Mouse (Mus musculus): ENCODE results near the gene Cnot6l.

The Cnot6l gene

GRCm38 (mm10) chr5:96164021-96164411 is at the start of gene Cnot6l:
TSS of gene Cnot6l (minus strand) at chr5:96164171.
- peak; percentile 37 for DNase-seq (ENCODE audit: low spot score)

DNA sequence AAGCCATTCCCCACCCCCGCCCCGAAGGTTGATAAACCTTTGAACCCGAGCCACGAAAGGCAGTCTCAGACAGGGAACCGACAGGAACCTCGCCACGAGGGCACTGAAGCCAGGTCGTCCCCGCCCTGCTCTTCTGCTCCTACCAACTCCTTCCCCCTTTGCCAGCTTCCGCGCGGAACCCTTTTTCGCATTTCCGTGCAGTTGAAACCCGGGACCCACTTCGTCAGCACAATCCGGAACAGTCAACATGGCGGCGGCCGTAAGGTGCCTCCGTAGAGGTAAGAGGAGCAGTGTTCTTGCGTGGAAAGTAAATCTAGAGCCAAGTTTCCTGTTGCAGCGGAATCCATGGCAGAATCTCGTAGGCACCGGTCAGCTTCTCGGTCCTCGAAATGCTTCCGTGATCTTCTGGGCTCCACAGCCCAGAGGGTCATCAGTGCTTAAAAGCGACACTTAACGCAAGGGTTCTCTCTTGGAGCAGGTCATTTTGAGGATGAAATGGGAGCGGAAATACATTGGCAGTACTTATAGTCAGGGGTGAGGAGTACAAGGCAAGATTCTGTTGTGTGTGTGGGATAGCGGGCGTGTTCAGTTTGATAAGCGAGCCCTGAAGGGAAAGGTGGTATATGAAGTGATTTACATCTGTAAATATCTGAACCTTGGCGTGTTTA is 46.1 kb upstream of the Cnot6l start:
- DNase-seq (ENCODE audit: low spot score): peak; percentile 93

DNA sequence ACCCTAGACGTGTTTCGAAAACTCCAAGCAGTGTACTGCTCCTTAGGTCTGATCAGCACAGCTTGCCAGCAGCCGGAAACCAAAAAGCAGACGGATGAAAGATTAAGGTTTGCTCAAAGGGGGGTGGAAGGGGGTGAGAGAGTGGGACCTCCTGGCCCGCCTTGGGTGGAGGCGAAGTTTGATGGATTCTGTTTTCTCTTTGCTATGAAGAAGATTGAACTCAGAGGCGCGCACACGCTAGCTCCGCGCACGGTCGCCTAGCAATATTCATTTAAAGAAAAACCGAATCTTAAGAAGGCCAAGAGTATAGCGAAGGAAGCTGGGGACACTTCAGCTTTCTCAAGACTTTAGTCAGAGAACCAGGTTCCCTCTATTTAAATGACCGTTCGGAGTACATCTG is 45.5 kb upstream of the Cnot6l start, which contains the start of gene Mrpl1:
Gene Mrpl1, plus strand, starts transcription at position 35 of the 400 bp plus-strand sequence.
- peak; percentile 62 for DNase-seq (ENCODE audit: low spot score)

DNA sequence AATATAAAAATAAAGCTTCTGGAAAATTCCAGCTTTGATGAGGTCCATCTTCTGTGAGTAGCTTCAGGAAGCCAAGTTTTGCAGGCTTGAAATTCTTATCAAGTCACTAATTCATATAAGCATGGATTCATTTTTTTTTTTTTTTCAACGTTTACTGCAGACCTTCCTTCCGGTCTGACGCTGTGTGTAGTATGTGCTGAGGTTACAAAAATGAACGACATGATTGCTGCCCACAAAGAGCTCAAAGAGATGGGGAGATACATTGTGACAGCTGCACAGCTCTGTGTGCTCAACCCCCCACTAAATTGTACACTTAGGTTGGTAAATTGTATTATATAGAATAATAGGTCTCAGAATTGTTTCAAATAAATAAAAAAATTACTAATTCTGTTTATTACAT is 44.6 kb upstream of the Cnot6l start:
- DNase-seq (ENCODE audit: low spot score): no peak

- no peak for DNase-seq (ENCODE audit: low spot score)
Measured at GRCm38 (mm10) chr5:96207531-96207930, 43.6 kb upstream of the Cnot6l start.

- no peak for DNase-seq (ENCODE audit: low spot score)
Measured at GRCm38 (mm10) chr5:96206897-96207296, 42.9 kb upstream of the Cnot6l start.

DNA sequence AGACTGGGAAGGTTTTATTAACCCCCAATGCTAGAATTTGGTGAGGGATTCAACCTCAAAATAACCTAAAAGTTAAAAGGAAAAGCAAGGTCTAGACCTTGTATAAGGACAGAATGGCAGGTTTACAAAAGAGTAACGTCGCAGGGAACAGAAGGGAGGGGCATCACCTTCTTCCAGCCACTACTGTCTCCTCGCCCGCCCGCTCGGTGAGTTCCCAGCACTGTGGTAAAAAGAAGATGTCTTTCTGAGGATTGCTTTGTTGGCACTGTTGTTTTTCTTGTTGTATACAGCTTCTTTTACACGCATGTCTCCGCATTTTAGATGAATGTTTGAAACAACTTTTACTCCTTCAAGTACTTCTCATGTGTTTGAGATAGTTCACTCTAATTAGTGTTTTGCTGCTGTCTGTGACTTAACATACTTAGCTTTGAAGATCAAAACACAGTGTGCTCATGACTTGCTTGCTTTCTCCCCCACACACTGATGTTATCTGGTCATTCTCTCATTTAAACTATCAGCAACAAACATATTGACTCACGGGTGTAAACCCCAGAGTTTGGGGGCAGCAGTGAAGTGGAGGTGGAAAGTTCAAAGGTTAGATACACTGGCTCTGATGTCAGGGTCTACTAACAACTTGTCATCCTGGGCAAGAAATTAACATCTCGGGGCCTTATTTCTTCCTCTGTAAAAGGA is 37.6 kb upstream of the Cnot6l start:
- no peak for DNase-seq (ENCODE audit: low spot score)

DNA sequence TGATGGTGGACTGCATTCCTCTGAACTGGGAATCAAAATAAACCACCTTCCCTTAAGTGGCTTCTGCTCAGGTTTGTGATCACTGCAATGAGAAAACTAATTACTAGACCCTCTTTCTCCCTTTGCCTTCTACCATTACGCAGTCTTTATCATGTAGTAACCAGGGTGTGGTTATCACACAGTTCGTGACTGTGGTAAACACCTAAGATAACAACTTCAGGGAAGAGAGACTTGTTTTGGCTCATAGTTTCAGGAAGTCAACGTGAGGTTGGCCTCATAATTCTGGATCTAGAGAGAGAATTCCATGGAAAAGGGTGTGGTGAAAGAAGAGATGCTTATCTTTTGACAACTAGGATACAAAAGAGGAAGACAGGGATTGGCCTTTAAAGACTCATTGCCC is 36.3 kb upstream of the Cnot6l start:
- no peak for DNase-seq (ENCODE audit: low spot score)

DNA sequence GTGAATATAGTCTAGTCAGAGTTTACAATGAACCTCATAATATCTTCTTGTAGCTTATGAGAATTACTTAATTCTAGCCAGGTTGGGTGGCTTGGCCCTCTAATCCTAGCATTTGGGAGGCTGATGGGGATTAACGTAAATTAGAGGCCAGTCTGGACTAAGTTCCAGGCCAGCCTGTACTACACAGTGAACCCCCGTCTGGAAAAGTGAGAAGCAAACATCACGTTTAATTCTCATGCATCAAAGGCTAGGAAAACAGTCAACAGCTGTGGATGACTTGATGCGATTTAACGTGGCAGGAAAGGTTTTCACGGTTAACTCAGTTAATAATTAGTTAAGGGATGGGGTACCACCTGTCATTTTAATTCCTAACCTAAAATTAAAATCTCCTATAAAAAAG is 34.3 kb upstream of the Cnot6l start:
- no peak for DNase-seq (ENCODE audit: low spot score)

GRCm38 (mm10) chr5:96196547-96197052 is 32.6 kb upstream of the Cnot6l start:
- no peak for DNase-seq (ENCODE audit: low spot score)

- no peak for DNase-seq (ENCODE audit: low spot score)
Measured at GRCm38 (mm10) chr5:96191251-96191650, 27.3 kb upstream of the Cnot6l start.

DNA sequence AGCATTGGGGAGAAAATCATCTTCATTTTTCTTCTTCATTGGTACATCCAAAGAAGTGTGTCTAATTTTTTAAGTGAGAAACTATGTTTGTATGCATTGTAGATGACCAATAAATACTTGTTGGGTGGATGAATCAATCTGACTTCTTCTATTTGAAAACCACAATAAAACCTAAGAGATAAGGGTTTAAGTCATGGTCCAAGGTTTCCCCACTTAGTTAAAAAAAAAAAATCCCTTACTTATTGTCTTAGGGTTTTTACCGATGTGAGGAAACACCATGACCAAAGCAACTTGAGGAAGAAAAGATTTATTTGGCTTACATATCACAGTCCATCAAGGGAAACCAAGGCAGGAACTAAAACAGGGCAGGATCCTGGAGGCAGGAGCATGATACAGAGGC is 25.8 kb upstream of the Cnot6l start:
- DNase-seq (ENCODE audit: low spot score): no peak

DNA sequence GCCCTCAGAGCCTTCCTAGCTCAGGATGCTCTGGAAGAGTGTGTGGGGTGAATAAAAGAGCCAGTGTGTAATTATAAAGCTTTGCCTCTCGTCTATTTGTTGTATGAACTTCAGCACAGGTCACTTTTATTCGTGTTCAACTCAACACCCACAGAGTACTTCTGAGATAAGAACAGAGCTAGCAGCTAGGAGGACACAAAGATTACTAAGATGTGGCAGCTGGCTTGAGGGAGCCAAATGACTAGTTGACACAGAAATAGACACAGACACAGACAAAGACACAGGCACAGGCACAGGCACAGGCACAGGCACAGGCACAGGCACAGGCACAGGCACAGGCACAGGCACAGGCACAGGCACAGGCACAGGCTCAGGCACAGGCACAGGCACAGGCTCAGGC is 20.0 kb upstream of the Cnot6l start:
- no peak for DNase-seq (ENCODE audit: low spot score)

- no peak for DNase-seq (ENCODE audit: low spot score)
Measured at GRCm38 (mm10) chr5:96183211-96183610, 19.2 kb upstream of the Cnot6l start.

- no peak for DNase-seq (ENCODE audit: low spot score)
Measured at GRCm38 (mm10) chr5:96176879-96177358, 12.9 kb upstream of the Cnot6l start.

DNA sequence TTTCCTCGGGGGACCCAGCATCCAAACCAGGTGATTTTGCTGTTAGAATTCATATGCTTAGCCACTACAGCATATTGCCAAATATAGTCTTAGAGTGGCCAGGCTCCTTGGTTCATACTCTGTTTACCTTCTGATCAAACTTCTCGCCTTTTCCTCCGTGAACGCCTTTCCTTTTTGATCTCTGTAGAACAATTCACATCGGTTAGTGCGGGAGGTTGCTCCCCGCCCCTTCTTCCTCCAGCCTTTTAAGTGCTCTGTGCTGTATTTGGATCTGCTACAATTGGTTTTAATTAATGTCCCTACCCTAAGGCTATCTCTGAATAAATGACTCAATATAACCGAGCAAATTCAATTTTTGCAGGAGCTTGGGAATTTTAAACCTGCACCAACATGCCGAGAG is 12.2 kb upstream of the Cnot6l start:
- no peak for DNase-seq (ENCODE audit: low spot score)

GRCm38 (mm10) chr5:96171765-96172164 is 7.8 kb upstream of the Cnot6l start:
- DNase-seq (ENCODE audit: low spot score): no peak

DNA sequence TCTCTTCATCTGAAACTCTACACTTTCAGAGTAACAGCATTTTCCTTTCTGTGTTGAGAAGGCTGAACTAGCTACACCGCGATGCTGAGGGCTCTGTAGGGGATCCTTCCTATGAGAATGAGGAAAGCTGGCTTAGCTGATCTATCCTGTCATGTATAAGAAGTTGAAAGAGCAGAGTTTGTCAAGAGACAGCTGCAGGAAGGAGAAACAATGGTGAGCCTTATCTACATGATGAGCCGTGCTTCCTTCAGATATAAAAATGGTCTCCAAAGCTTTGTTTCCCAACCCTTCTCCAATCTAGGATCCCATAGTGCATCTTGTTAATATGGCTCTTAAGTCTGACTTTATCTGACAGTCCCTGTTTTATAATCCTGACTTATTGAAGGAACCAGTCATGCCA is 6.5 kb upstream of the Cnot6l start:
- no peak for DNase-seq (ENCODE audit: low spot score)

- no peak for DNase-seq (ENCODE audit: low spot score)
Measured at GRCm38 (mm10) chr5:96166761-96167160, 2.8 kb upstream of the Cnot6l start.

GRCm38 (mm10) chr5:96163396-96164020 is 463 bp downstream of the Cnot6l start:
- no peak for DNase-seq (ENCODE audit: low spot score)

DNA sequence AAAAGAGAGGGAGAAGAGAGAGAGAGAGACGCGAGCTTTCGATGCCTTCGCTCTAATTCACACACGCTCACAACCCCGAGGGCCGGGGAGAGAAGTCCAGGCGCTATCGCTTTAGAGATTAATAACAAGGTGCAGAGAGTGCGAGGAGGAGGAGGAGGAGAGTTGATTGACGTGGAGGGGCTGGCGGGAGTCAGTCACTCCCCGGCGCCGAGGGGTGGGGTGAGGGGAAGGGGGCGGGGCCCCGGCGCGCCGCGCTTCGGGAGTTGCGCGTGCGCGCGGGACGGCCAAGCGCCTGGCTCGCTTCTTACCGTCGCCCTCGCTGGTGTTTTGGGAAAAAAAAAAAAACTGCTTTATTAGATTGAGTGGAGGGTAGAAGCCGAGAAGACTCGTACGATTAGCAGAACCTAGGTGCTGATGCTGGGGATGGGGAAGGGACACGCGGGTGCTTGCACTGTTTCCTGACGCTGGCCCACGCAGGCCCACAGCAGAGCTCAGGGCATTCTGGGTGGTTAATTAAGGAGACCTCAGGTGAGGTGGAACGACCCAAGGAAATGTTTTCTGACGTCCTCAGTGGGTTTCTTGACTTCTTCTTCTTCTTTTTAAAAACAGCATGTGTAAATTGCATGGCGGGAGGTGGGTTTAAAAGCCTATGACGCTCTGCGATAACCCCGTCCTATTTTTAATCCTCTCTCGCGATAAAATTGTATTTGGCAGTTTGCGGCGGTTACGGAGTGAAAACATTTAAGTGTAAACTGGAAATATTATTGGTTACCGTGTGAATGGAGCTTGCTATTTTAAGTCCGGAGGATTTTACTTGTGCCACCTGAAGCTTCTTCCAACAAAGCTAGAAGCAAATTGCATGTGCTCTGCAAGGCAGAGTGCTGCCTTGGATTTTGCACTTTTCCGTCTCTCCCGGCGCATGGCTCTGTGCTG is 1.3 kb downstream of the Cnot6l start:
- peak; percentile 92 for DNase-seq (ENCODE audit: low spot score)
